Mouse (Mus musculus): ENCODE measurements around the gene Rab9b. TPM values are rescaled to one million over a fixed set of nuclear protein-coding genes. Genes with fewer than 3 reads are reported as not detected.

Rab9b gene
- polyA plus RNA-seq, 1 experiment from 2014 or later: 2.4 TPM

DNA sequence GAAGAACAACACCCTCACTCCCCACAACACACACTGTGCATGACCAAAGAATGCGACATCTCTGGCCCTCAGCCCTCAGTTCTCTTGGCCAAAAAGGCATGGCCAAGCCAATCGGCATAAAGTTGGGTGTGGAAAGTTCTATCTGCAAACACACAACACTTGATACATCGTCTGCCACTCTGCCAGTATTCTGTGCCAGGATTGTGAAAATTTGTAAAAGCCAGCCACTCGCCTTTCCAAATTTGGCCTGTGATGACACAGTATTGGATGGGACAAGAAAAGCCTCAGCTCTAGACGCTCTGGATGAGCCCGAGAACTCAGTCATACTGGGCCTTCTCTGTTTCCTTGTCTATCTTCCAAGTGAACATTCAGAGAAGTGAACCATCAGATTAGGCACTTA, 48.8 kb downstream of the Rab9b start:
- H3K36me3 ChIP-seq (ENCODE audit: control insufficient read depth, insufficient read depth, low read length): no peaks in the 10 kb centered on the region
- no peak for DNase-seq (ENCODE audit: low spot score)
- H3K27me3 ChIP-seq (ENCODE audit: control insufficient read depth, insufficient read depth, low read length): no peaks in the 10 kb centered on the region
- H3K4me1 ChIP-seq (replicated peaks; ENCODE audit: control insufficient read depth, insufficient read depth, low read length): no peaks in the 10 kb centered on the region
- H3K9me3 ChIP-seq (ENCODE audit: control insufficient read depth, low read length): no peaks in the 10 kb centered on the region
- H3K27ac ChIP-seq (ENCODE audit: low read depth, low read length): no peak overlapping the region
- 86% methylated on average over 6 of the region's 6 CpGs for WGBS
- no peak overlapping the region for H3K9ac ChIP-seq (ENCODE audit: low read length)
- no peak overlapping the region for H3K4me3 ChIP-seq (ENCODE audit: low read depth, low read length)
- H3K4me2 ChIP-seq (ENCODE audit: low read depth, low read length, severe bottlenecking): no peak overlapping the region
- ATAC-seq (replicated peaks; ENCODE audit: low FRiP score): peak; percentile 27; the same call in 1 of the 2 replicates

Other genes with a start within 250 kb of the Rab9b start
- gene Tceal1, start 160.8 kb downstream of the Rab9b start, polyA plus RNA-seq (2014; fragmentation: Nextera tagmentation; extraction: Ambion mirVana): 9.7 and 11.2 TPM in 2 replicates
- gene Morf4l2, start 125.1 kb downstream of the Rab9b start, polyA plus RNA-seq (2014; fragmentation: Nextera tagmentation; extraction: Ambion mirVana): 550 and 558 TPM in 2 replicates
- gene Glra4, start 88.6 kb downstream of the Rab9b start, polyA plus RNA-seq (2014; fragmentation: Nextera tagmentation; extraction: Ambion mirVana): not detected in 2 replicates
- gene Plp1, start 46.1 kb downstream of the Rab9b start, polyA plus RNA-seq (2014; fragmentation: Nextera tagmentation; extraction: Ambion mirVana): 6.8 and 7.4 TPM in 2 replicates
- not detected in 2 replicates for gene H2bfm, start 58.6 kb upstream of the Rab9b start, polyA plus RNA-seq (2014; fragmentation: Nextera tagmentation; extraction: Ambion mirVana)
- gene Tmsb15b2, start 106.7 kb upstream of the Rab9b start, polyA plus RNA-seq (2014; fragmentation: Nextera tagmentation; extraction: Ambion mirVana): 49.6 and 58.7 TPM in 2 replicates
- gene Tmsb15l, start 108.1 kb upstream of the Rab9b start, polyA plus RNA-seq (2014; fragmentation: Nextera tagmentation; extraction: Ambion mirVana): 4.6 and 7.0 TPM in 2 replicates
- 20.9 and 25.3 TPM in 2 replicates for gene Tmsb15b1, start 108.1 kb upstream of the Rab9b start, polyA plus RNA-seq (2014; fragmentation: Nextera tagmentation; extraction: Ambion mirVana)
- 94.4 and 99.1 TPM in 2 replicates for gene Zcchc18, start 124.4 kb upstream of the Rab9b start, polyA plus RNA-seq (2014; fragmentation: Nextera tagmentation; extraction: Ambion mirVana)
- 13.7 and 14.6 TPM in 2 replicates for gene Slc25a53, start 169.5 kb upstream of the Rab9b start, polyA plus RNA-seq (2014; fragmentation: Nextera tagmentation; extraction: Ambion mirVana)
- 14.6 and 17.1 TPM in 2 replicates for gene Fam199x, start 180.8 kb upstream of the Rab9b start, polyA plus RNA-seq (2014; fragmentation: Nextera tagmentation; extraction: Ambion mirVana)

Data from forebrain, embryonic 11.5 days (tissue).